In genomic region chr6:65923501-65924084, GRCm38 (mm10) we compare ENCODE assay signal across 21 mouse cellular contexts. TPM values are rescaled to one million over a fixed set of nuclear protein-coding genes. Genes with fewer than 3 reads are reported as not detected.
DNase-seq lines count a peak whose midpoint lies in the region; ATAC-seq and TF ChIP-seq lines count a peak whose summit lies in the region.
"Had no signal": no experiment of that assay in that cellular context is flagged by ENCODE, and none has a peak within 500 bp of the region (broad histone marks: within the 10 kb centered on the region; RNA-seq: fewer than 3 reads in every experiment).

No protein-coding gene starts in this region.

- no peaks in the 10 kb centered on the region for H3K27me3 ChIP-seq in neural tube, embryonic 11.5 days (ENCODE audit: control insufficient read depth, insufficient read depth, low read length)
- peaks cover 3% of the 10 kb centered on the region; the same call in 1 of the 2 replicates for H3K27me3 ChIP-seq in neural tube, embryonic 15.5 days (replicated peaks)
- H3K27me3 ChIP-seq in limb, embryonic 13.5 days: no peaks in the 10 kb centered on the region
- no peaks in the 10 kb centered on the region for H3K27me3 ChIP-seq in thymus, adult 2 months (ENCODE audit: control insufficient read depth, insufficient read depth, low read length)
- H3K27me3 ChIP-seq: kidney, embryonic 15.5 days; liver, embryonic 12.5 days had no signal

- no peak for TF ChIP-seq POLR2A in thymus, adult 2 months (IDR thresholded peaks at IDR 0.05; ENCODE audit: control insufficient read depth, extremely low read depth, insufficient read depth, low read length, poor library complexity)

- no peak overlapping the region for H3K9ac ChIP-seq in neural tube, embryonic 11.5 days (ENCODE audit: low read length)
- no peak overlapping the region for H3K9ac ChIP-seq in neural tube, embryonic 15.5 days (replicated peaks)
- H3K9ac ChIP-seq in limb, embryonic 13.5 days: no peak overlapping the region
- H3K9ac ChIP-seq: forebrain, embryonic 13.5 days; kidney, embryonic 15.5 days; liver, embryonic 12.5 days had no signal

- no peaks in the 10 kb centered on the region for H3K36me3 ChIP-seq in neural tube, embryonic 11.5 days (ENCODE audit: control insufficient read depth, insufficient read depth, low read length)
- H3K36me3 ChIP-seq in neural tube, embryonic 15.5 days: no peaks in the 10 kb centered on the region
- peaks cover 6% of the 10 kb centered on the region; the same call in 1 of the 2 replicates for H3K36me3 ChIP-seq in limb, embryonic 13.5 days
- H3K36me3 ChIP-seq in thymus, adult 2 months (ENCODE audit: control insufficient read depth, insufficient read depth, low read length): no peaks in the 10 kb centered on the region
- H3K36me3 ChIP-seq: kidney, embryonic 15.5 days; liver, embryonic 12.5 days had no signal

- TF ChIP-seq CTCF in thymus, adult 2 months (IDR thresholded peaks at IDR 0.05; ENCODE audit: borderline replicate concordance, control insufficient read depth, extremely low read depth, insufficient read depth, low read length, poor library complexity): no peak

- H3K4me2 ChIP-seq in neural tube, embryonic 11.5 days (ENCODE audit: low read depth): no peak overlapping the region
- no peak overlapping the region for H3K4me2 ChIP-seq in neural tube, embryonic 15.5 days
- no peak overlapping the region for H3K4me2 ChIP-seq in limb, embryonic 13.5 days (replicated peaks)
- H3K4me2 ChIP-seq: forebrain, embryonic 13.5 days; kidney, embryonic 15.5 days; liver, embryonic 12.5 days had no signal

- H3K27ac ChIP-seq in neural tube, embryonic 11.5 days (ENCODE audit: low read depth, low read length): no peak overlapping the region
- H3K27ac ChIP-seq in neural tube, embryonic 15.5 days (replicated peaks): no peak overlapping the region
- peak overlapping the region; percentile 63; the same call in 1 of the 2 replicates for H3K27ac ChIP-seq in limb, embryonic 13.5 days
- no peak overlapping the region for H3K27ac ChIP-seq in thymus, adult 2 months (ENCODE audit: control insufficient read depth, insufficient read depth, low read length)
- H3K27ac ChIP-seq: forebrain, embryonic 13.5 days; heart, adult 2 months; kidney, embryonic 15.5 days; liver, embryonic 12.5 days had no signal

- 0 out of 2 replicates have a peak, but pooled peaks cover 3% of the 10 kb centered on the region for H3K4me1 ChIP-seq in neural tube, embryonic 11.5 days (ENCODE audit: control insufficient read depth, insufficient read depth, low read length)
- 0 out of 2 replicates have a peak, but pooled peaks cover 2% of the 10 kb centered on the region for H3K4me1 ChIP-seq in neural tube, embryonic 15.5 days
- peaks cover 16% of the 10 kb centered on the region for H3K4me1 ChIP-seq in limb, embryonic 13.5 days
- H3K4me1 ChIP-seq in thymus, adult 2 months (replicated peaks; ENCODE audit: control insufficient read depth, insufficient read depth, low read length): no peaks in the 10 kb centered on the region
- H3K4me1 ChIP-seq: liver, embryonic 12.5 days had no signal

- no peak for DNase-seq in neural tube, embryonic 11.5 days (ENCODE audit: low spot score)
- DNase-seq in embryo, embryonic 9.5 days (ENCODE audit: extremely low spot score): peak; percentile 2
- DNase-seq in testis, postnatal 14 days (ENCODE audit: low spot score): no peak
- DNase-seq in thymus, adult 2 months: no peak
- DNase-seq: cerebellum, adult 9-11 months; gastrocnemius, postnatal 14 days; heart, adult 2 months; lung, adult 2 months; spleen, adult 18-20 months; thymus, adult 18-20 months had no signal

- H3K9me3 ChIP-seq in neural tube, embryonic 11.5 days (ENCODE audit: control insufficient read depth, low read length): no peaks in the 10 kb centered on the region
- H3K9me3 ChIP-seq in neural tube, embryonic 15.5 days (replicated peaks): no peaks in the 10 kb centered on the region
- H3K9me3 ChIP-seq in limb, embryonic 13.5 days: no peaks in the 10 kb centered on the region
- H3K9me3 ChIP-seq: forebrain, embryonic 13.5 days; kidney, embryonic 15.5 days; liver, embryonic 12.5 days had no signal

- ATAC-seq in neural tube, embryonic 11.5 days (ENCODE audit: insufficient read depth, low FRiP score, low TSS enrichment): peak; percentile 82
- ATAC-seq in neural tube, embryonic 15.5 days (ENCODE audit: low FRiP score): no peak
- peak; percentile 85 for ATAC-seq in limb, embryonic 13.5 days (ENCODE audit: low FRiP score, low read depth)
- no peak for ATAC-seq in activated CD4-positive, CD25-positive, alpha-beta regulatory T cell, adult 4 months
- ATAC-seq: forebrain, embryonic 13.5 days; liver, embryonic 12.5 days; midbrain, embryonic 16.5 days had no signal

- no peak overlapping the region for H3K4me3 ChIP-seq in neural tube, embryonic 11.5 days (ENCODE audit: low read depth, low read length)
- no peak overlapping the region for H3K4me3 ChIP-seq in neural tube, embryonic 15.5 days (replicated peaks)
- H3K4me3 ChIP-seq in limb, embryonic 13.5 days: no peak overlapping the region
- H3K4me3 ChIP-seq in thymus, adult 2 months (ENCODE audit: control insufficient read depth, insufficient read depth, low read length): no peak overlapping the region
- H3K4me3 ChIP-seq: erythroblast, embryonic 14.5 days; forebrain, embryonic 13.5 days; heart, adult 2 months; kidney, embryonic 15.5 days; liver, embryonic 12.5 days had no signal

- WGBS in neural tube, embryonic 11.5 days: 15% methylated on average over 4 of the region's 4 CpGs
- 9% methylated on average over 4 of the region's 4 CpGs for WGBS in neural tube, embryonic 15.5 days
- WGBS in limb, embryonic 13.5 days: 19% methylated on average over 4 of the region's 4 CpGs
- 98% methylated on average over 4 of the region's 4 CpGs for WGBS in thymus, adult 2 months

RNA-seq across cellular contexts. Expression of gene 4930544G11Rik, which starts 28.8 kb away (rescaled TPM):
- polyA plus RNA-seq in neural tube, embryonic 11.5 days (2014; fragmentation: Nextera tagmentation; extraction: Ambion mirVana): not detected in 2 replicates
- polyA plus RNA-seq in neural tube, embryonic 15.5 days (2015; fragmentation: Nextera tagmentation; extraction: Ambion mirVana): not detected in 2 replicates
- polyA plus RNA-seq in limb, embryonic 13.5 days (2015; fragmentation: Nextera tagmentation; extraction: Ambion mirVana): not detected in 2 replicates
- polyA plus RNA-seq in activated CD4-positive, CD25-positive, alpha-beta regulatory T cell, adult 4 months (2017; shearing (Covaris generic)): not detected
- not detected in 2 replicates for polyA plus RNA-seq in thymus, adult 2 months (2012; rRNA removed)
- polyA plus RNA-seq: C2C12; erythroblast, embryonic 14.5 days; forebrain, embryonic 13.5 days; heart, adult 2 months; heart, embryonic 16.5 days; kidney, embryonic 15.5 days; liver, embryonic 12.5 days; lung, adult 2 months; midbrain, embryonic 16.5 days; urinary bladder, adult 2 months had no signal

Comparison
In these comparisons a context has a peak if more than half of its experiments do, and no peak if none do; other contexts are left out.
1. ATAC-seq: peak in neural tube, embryonic 11.5 days (single experiment) and limb, embryonic 13.5 days (single experiment); none in neural tube, embryonic 15.5 days (single experiment) and activated CD4-positive, CD25-positive, alpha-beta regulatory T cell, adult 4 months (single experiment).